Mouse (Mus musculus): ENCODE data around the gene Hmcn1. TPM values are rescaled to one million over a fixed set of nuclear protein-coding genes. Genes with fewer than 3 reads are reported as not detected.
A peak's percentile ranks its signal among the peaks of the same experiment; 100 is the strongest.

Hmcn1 gene
- polyA plus RNA-seq, 1 experiment from 2014 or later, result 6.3 TPM

DNA sequence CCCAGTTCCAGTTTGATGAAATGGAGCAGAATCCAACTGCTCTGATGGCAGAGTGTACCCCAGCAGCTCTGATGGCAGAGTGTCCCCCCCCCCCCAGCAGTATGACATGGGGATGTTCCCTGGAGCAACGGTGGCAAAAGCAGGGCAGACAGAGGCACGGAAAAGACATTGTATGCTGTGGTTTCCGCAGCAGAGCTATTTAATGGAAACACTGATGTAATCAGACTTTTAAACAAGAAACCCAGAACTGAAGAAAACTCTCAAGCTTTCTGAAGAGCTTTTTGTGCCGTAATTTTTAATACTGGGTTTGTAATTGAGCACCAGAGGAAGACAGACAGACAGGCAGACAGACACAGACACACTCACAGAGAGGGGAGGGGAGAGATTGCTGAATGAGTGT lies 426.9 kb downstream of the Hmcn1 start:
- DNase-seq (ENCODE audit: low spot score) (no peak), ATAC-seq (replicated peaks; ENCODE audit: low FRiP score, low TSS enrichment, low read depth) (no peak)
- no peaks in the 10 kb centered on the region for H3K36me3 ChIP-seq (ENCODE audit: control insufficient read depth, insufficient read depth, low read length)
- no peaks in the 10 kb centered on the region for H3K9me3 ChIP-seq (ENCODE audit: control insufficient read depth, low read length)
- no peak overlapping the region for H3K4me2 ChIP-seq (ENCODE audit: low read length)
- no peaks in the 10 kb centered on the region for H3K4me1 ChIP-seq (replicated peaks; ENCODE audit: control insufficient read depth, insufficient read depth, low read length)
- WGBS, result 81% methylated on average over 4 of the region's 4 CpGs
- no peak overlapping the region for H3K27ac ChIP-seq (ENCODE audit: low read depth)
- no peaks in the 10 kb centered on the region for H3K27me3 ChIP-seq (replicated peaks; ENCODE audit: control insufficient read depth, insufficient read depth, low read length)
- H3K9ac ChIP-seq (ENCODE audit: low read length), result no peak overlapping the region
- H3K4me3 ChIP-seq (ENCODE audit: low read depth, low read length), result no peak overlapping the region

DNA sequence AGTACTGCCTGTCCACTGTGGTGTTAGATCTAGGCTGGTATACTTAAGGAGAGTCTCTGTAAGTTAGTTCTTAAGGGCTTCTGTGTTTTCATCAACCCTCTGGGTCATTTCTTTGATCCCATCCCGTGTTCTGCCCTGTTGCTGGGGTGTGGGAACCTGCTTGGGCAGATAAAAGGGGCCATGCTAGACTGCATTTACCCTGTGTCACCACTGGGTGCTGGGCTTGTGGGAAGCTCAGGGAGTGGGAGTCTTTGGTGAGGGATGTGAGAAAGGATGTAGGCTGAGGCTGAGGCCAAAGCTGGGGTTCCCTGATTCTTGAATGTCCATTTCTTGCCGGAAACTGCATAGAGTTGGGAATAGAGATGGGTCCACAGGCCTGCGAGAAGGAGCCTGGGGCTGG lies 436.6 kb downstream of the Hmcn1 start:
- no peaks in the 10 kb centered on the region for H3K36me3 ChIP-seq (ENCODE audit: control insufficient read depth, insufficient read depth, low read length)

DNA sequence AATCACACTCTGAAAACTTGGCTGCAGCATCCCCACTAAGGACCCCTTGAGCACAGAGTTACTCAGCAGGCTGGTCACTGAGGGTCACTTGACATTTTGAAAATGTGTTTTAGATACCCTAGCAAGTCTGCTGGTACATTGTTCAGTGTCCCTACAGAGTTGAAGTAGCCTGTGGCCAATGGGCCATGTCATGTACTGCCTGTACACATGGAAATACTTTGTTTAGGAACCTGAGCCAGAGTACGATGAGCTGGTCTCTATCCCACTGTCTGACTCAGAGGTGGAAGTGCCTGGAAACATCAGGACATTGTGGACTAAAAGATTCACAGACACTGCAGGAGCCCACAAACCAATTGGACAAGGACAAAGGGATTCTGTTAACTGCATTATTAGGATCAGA lies 441.8 kb downstream of the Hmcn1 start:
- no peak for ATAC-seq (replicated peaks; ENCODE audit: low FRiP score, low TSS enrichment, low read depth)
- no peak overlapping the region for H3K4me2 ChIP-seq (ENCODE audit: low read length)

More for the DNA sequence above, 436.6 kb downstream of the Hmcn1 start:
- ATAC-seq (replicated peaks; ENCODE audit: low FRiP score, low TSS enrichment, low read depth), result no peak
- DNase-seq (ENCODE audit: low spot score), result no peak
- Histone ChIP-seq H3K9me3 (ENCODE audit: control insufficient read depth, low read length) (no peaks in the 10 kb centered on the region), H3K4me1 (replicated peaks; ENCODE audit: control insufficient read depth, insufficient read depth, low read length) (no peaks in the 10 kb centered on the region), H3K27me3 (replicated peaks; ENCODE audit: control insufficient read depth, insufficient read depth, low read length) (no peaks in the 10 kb centered on the region), H3K9ac (ENCODE audit: low read length) (no peak overlapping the region), H3K4me2 (ENCODE audit: low read length) (no peak overlapping the region), H3K27ac (ENCODE audit: low read depth) (no peak overlapping the region), H3K4me3 (ENCODE audit: low read depth, low read length) (no peak overlapping the region)
- WGBS, result 71% methylated on average over 3 of the region's 3 CpGs

DNA sequence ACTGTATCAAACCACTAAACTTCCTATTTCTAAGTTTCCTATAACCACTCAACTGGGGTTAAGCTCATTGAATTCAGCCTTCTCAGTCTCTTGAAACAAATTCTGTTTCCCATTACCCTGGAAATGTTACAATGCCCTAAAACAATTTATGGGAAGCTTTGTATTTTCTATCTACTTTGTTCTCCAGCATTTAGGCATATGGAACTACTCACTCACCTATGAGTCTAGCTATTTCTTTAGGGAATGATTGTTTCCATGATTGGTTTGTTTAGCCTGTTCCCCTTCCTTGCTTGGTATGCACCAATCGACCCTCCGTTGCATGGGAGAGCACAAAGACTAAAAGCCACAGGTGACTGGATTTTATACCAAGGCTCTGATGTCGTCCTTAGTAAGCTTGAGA lies 446.8 kb downstream of the Hmcn1 start:
- H3K4me3 ChIP-seq (ENCODE audit: low read depth, low read length), result no peak overlapping the region
- no peaks in the 10 kb centered on the region for H3K27me3 ChIP-seq (replicated peaks; ENCODE audit: control insufficient read depth, insufficient read depth, low read length)
- DNase-seq (ENCODE audit: low spot score), result no peak
- ATAC-seq (replicated peaks; ENCODE audit: low FRiP score, low TSS enrichment, low read depth), result no peak
- H3K36me3 ChIP-seq (ENCODE audit: control insufficient read depth, insufficient read depth, low read length), result no peaks in the 10 kb centered on the region
- H3K9ac ChIP-seq (ENCODE audit: low read length), result no peak overlapping the region
- H3K9me3 ChIP-seq (ENCODE audit: control insufficient read depth, low read length), result 0 out of 2 replicates have a peak, but pooled peaks cover 3% of the 10 kb centered on the region
- 74% methylated on average over 3 of the region's 3 CpGs for WGBS
- no peak overlapping the region for H3K27ac ChIP-seq (ENCODE audit: low read depth)
- no peaks in the 10 kb centered on the region for H3K4me1 ChIP-seq (replicated peaks; ENCODE audit: control insufficient read depth, insufficient read depth, low read length)
- H3K4me2 ChIP-seq (ENCODE audit: low read length), result no peak overlapping the region

More for the DNA sequence above, 441.8 kb downstream of the Hmcn1 start:
- H3K9ac ChIP-seq (ENCODE audit: low read length), result no peak overlapping the region
- 90% methylated on average over 1 of the region's 1 CpGs for WGBS
- no peak overlapping the region for H3K27ac ChIP-seq (ENCODE audit: low read depth)
- DNase-seq (ENCODE audit: low spot score), result no peak
- H3K36me3 ChIP-seq (ENCODE audit: control insufficient read depth, insufficient read depth, low read length), result no peaks in the 10 kb centered on the region
- no peak overlapping the region for H3K4me3 ChIP-seq (ENCODE audit: low read depth, low read length)
- no peaks in the 10 kb centered on the region for H3K27me3 ChIP-seq (replicated peaks; ENCODE audit: control insufficient read depth, insufficient read depth, low read length)
- no peaks in the 10 kb centered on the region for H3K4me1 ChIP-seq (replicated peaks; ENCODE audit: control insufficient read depth, insufficient read depth, low read length)
- H3K9me3 ChIP-seq (ENCODE audit: control insufficient read depth, low read length), result 0 out of 2 replicates have a peak, but pooled peaks cover 3% of the 10 kb centered on the region

DNA sequence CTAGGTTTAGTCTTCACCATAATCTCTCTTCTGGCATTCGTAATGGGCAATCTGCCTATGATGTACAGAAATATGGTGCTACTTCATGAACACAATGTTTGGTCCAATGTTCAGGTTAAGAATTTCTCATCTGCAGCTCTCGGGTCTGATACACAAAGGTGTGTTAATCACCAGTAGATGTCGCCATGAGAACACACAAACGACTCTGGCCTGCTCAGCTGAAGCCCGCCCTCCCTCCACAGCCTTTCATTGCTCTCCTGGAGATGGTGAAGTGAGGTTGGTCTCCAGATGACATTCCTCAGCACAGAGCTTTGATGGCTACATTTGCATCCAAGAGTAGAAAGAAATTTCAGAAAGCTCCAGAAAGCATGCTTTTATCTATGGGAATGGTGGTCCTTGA lies 453.0 kb downstream of the Hmcn1 start:
- DNase-seq (ENCODE audit: low spot score) (peak; percentile 60), ATAC-seq (replicated peaks; ENCODE audit: low FRiP score, low TSS enrichment, low read depth) (peak; percentile 59; the same call in 1 of the 2 replicates)
- 12% methylated on average over 5 of the region's 5 CpGs for WGBS

DNA sequence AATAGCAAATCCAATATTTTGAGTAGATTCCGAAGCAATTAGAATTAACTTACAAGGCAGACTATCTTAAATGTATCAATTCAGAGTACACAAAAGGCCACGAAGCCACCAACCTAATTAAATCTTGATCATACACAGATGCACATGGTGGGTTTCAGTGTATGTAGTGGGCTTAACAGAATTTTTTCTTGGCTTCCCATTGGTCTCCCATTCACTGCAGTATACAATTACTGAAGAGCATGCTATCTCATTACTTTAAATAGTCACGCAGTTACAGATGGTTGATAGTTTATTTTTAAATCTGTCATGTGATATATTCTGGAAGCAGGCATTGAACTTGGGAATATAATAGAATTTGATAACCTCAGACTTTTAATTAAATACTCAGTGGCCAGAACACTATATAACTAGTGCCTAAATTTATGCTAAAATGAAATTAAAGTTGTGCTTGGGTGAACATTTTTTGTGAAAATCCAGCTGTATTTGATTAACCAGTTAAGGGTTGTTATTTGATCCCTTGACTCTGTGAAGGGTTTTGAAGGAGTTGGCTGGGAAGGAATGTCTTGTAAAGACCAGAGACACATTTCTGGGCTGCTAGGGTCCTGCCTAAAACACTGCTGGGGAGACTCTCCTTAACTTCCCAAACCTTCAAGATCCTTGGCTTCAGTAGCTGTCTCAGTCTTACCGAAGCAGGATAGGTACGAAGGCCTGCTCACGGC lies 455.7 kb downstream of the Hmcn1 start:
- Histone ChIP-seq H3K4me1 (replicated peaks; ENCODE audit: control insufficient read depth, insufficient read depth, low read length) (no peaks in the 10 kb centered on the region), H3K9ac (ENCODE audit: low read length) (no peak overlapping the region), H3K4me3 (ENCODE audit: low read depth, low read length) (no peak overlapping the region), H3K27ac (ENCODE audit: low read depth) (no peak overlapping the region), H3K4me2 (ENCODE audit: low read length) (no peak overlapping the region), H3K9me3 (ENCODE audit: control insufficient read depth, low read length) (no peaks in the 10 kb centered on the region), H3K36me3 (ENCODE audit: control insufficient read depth, insufficient read depth, low read length) (no peaks in the 10 kb centered on the region), H3K27me3 (replicated peaks; ENCODE audit: control insufficient read depth, insufficient read depth, low read length) (no peaks in the 10 kb centered on the region)
- 74% methylated on average over 6 of the region's 6 CpGs for WGBS
- no peak for DNase-seq (ENCODE audit: low spot score)
- ATAC-seq (replicated peaks; ENCODE audit: low FRiP score, low TSS enrichment, low read depth), result no peak

More for the DNA sequence above, 453.0 kb downstream of the Hmcn1 start:
- H3K9ac ChIP-seq (ENCODE audit: low read length), result no peak overlapping the region
- no peaks in the 10 kb centered on the region for H3K27me3 ChIP-seq (replicated peaks; ENCODE audit: control insufficient read depth, insufficient read depth, low read length)
- no peaks in the 10 kb centered on the region for H3K4me1 ChIP-seq (replicated peaks; ENCODE audit: control insufficient read depth, insufficient read depth, low read length)
- H3K27ac ChIP-seq (ENCODE audit: low read depth), result no peak overlapping the region
- H3K9me3 ChIP-seq (ENCODE audit: control insufficient read depth, low read length), result no peaks in the 10 kb centered on the region
- H3K36me3 ChIP-seq (ENCODE audit: control insufficient read depth, insufficient read depth, low read length), result no peaks in the 10 kb centered on the region
- H3K4me2 ChIP-seq (ENCODE audit: low read length), result no peak overlapping the region
- no peak overlapping the region for H3K4me3 ChIP-seq (ENCODE audit: low read depth, low read length)

DNA sequence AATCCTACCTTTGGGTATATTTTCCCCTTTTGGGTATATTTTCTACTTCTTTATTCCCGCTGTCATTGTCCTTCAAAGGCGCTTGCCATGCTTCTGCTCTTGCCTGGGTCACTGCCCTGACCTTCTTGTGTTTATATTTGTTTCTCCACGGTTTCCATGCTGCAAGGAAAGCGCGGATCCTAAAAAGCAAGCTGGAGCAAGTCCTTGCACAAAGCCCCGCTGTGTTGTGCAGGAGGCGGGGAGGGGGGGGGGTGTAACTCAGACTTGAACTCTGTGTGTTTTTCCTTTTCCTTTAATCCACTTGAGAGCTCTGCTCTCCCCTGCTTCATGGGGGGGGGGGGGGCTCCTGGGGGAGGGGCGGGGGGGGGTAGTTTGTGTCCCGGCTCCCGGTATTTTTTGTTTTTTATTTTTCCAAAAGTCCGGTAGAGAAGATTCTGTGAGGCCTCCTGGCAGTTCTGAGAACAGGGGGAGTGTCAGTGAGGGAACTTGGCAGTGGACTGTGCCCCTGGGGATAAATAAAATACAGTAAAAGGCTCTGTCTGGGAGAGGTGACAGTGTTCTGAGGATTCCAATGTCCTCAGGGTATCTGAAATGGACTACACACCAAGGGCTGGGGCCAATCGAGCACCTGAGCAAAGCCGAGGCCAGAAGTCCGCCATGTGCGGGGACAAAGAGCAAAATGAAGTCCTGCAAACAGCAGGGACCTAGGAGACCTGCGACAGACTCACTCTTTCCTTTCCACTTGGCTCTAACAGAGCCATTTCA lies 457.3 kb downstream of the Hmcn1 start:
- no peaks in the 10 kb centered on the region for H3K27me3 ChIP-seq (replicated peaks; ENCODE audit: control insufficient read depth, insufficient read depth, low read length)
- H3K4me1 ChIP-seq (replicated peaks; ENCODE audit: control insufficient read depth, insufficient read depth, low read length), result no peaks in the 10 kb centered on the region
- no peak overlapping the region for H3K27ac ChIP-seq (ENCODE audit: low read depth)
- ATAC-seq (replicated peaks; ENCODE audit: low FRiP score, low TSS enrichment, low read depth) (no peak), DNase-seq (ENCODE audit: low spot score) (peak; percentile 52)
- no peak overlapping the region for H3K4me2 ChIP-seq (ENCODE audit: low read length)
- no peak overlapping the region for H3K9ac ChIP-seq (ENCODE audit: low read length)
- no peaks in the 10 kb centered on the region for H3K9me3 ChIP-seq (ENCODE audit: control insufficient read depth, low read length)
- no peaks in the 10 kb centered on the region for H3K36me3 ChIP-seq (ENCODE audit: control insufficient read depth, insufficient read depth, low read length)
- 45% methylated on average over 15 of the region's 16 CpGs for WGBS
- H3K4me3 ChIP-seq (ENCODE audit: low read depth, low read length), result no peak overlapping the region

DNA sequence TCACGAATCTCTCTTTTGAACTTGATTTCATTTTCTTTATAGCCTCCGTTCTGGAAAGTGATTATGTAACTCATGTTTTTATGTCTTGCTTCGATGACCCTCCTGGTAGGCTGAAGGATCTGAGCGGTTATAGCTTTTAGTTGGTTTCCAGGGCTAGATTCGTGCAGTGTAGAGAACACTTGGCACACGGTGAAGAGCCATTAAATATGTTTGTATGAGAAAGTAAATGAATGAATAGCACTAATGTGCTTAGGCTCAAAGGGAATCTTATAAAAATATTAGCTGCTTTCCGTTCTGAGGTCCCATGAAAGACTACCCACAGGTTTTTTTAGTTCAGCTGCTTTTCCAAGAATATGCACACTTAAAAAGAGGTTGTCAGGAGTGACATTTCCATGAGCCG lies 458.6 kb downstream of the Hmcn1 start:
- H3K4me1 ChIP-seq (replicated peaks; ENCODE audit: control insufficient read depth, insufficient read depth, low read length), result no peaks in the 10 kb centered on the region
- H3K27me3 ChIP-seq (replicated peaks; ENCODE audit: control insufficient read depth, insufficient read depth, low read length), result no peaks in the 10 kb centered on the region
- ATAC-seq (replicated peaks; ENCODE audit: low FRiP score, low TSS enrichment, low read depth) (no peak), DNase-seq (ENCODE audit: low spot score) (no peak)
- 87% methylated on average over 8 of the region's 8 CpGs for WGBS
- H3K4me2 ChIP-seq (ENCODE audit: low read length), result no peak overlapping the region
- H3K4me3 ChIP-seq (ENCODE audit: low read depth, low read length), result no peak overlapping the region
- no peak overlapping the region for H3K27ac ChIP-seq (ENCODE audit: low read depth)
- no peaks in the 10 kb centered on the region for H3K36me3 ChIP-seq (ENCODE audit: control insufficient read depth, insufficient read depth, low read length)
- H3K9me3 ChIP-seq (ENCODE audit: control insufficient read depth, low read length), result no peaks in the 10 kb centered on the region
- H3K9ac ChIP-seq (ENCODE audit: low read length), result no peak overlapping the region

Measured in intestine, embryonic 14.5 days (tissue).